Mouse (Mus musculus): ENCODE data around the gene Mterf4.

Mterf4 gene

GRCm38 (mm10) chr1:93267207-93267606 is 38.5 kb downstream of the Mterf4 start:
- no peak for DNase-seq (ENCODE audit: low read depth)

- DNase-seq (ENCODE audit: low read depth), result no peak
These were observed 48.2 kb downstream of the Mterf4 start for GRCm38 (mm10) chr1:93257560-93257959.

- DNase-seq (ENCODE audit: low read depth), result no peak
These were observed 50.0 kb downstream of the Mterf4 start for GRCm38 (mm10) chr1:93255761-93256160.

GRCm38 (mm10) chr1:93252586-93252985 is 53.1 kb downstream of the Mterf4 start:
- DNase-seq (ENCODE audit: low read depth), result no peak
